Mouse (Mus musculus) lung, embryonic 14.5 days (tissue): ENCODE data around the gene Grap2. TPM values are rescaled to one million over a fixed set of nuclear protein-coding genes. Genes with fewer than 3 reads are reported as not detected.

Source experiments
- ATAC-seq: fragments of 200-750 bp; cut with Nextera tagmentation; 2 replicates; pipeline ENCODE4 v1.8.0; 2017; ENCODE audit warnings: mild to moderate bottlenecking, moderate TSS enrichment, moderate library complexity; ENCODE audit not compliant: insufficient read depth
- DNase-seq: peaks from one replicate; pipeline ENCODE4 v3.0.0-alpha.2; 2015
- H3K27ac ChIP-seq: fragments of 300-500 bp; sonication (generic); 2 replicates; pipeline ENCODE4 v1.5.1; 2014; ENCODE audit warnings: low read depth, mild to moderate bottlenecking, moderate library complexity
- H3K27me3 ChIP-seq: fragments of 300-500 bp; sonication (generic); 2 replicates; pipeline ENCODE4 v1.6.1; 2014; ENCODE audit warnings: low read length, control low read depth; ENCODE audit not compliant: insufficient read depth
- H3K36me3 ChIP-seq: fragments of 300-500 bp; sonication (generic); 2 replicates; pipeline ENCODE4 v1.6.1; 2014; ENCODE audit warnings: control low read depth; ENCODE audit not compliant: insufficient read depth
- H3K4me1 ChIP-seq: fragments of 300-500 bp; sonication (generic); 2 replicates; pipeline ENCODE4 v1.6.1; 2014; ENCODE audit warnings: antibody characterized with exemption, control low read depth; ENCODE audit not compliant: insufficient read depth
- H3K4me2 ChIP-seq: fragments of 300-500 bp; sonication (generic); 2 replicates; pipeline ENCODE4 v1.6.1; 2014; ENCODE audit warnings: mild to moderate bottlenecking
- H3K4me3 ChIP-seq: fragments of 300-500 bp; sonication (generic); 2 replicates; pipeline ENCODE4 v1.5.1; 2014; ENCODE audit warnings: low read depth, low read length
- H3K9ac ChIP-seq: fragments of 300-500 bp; sonication (generic); 2 replicates; pipeline ENCODE4 v1.6.1; 2014
- H3K9me3 ChIP-seq: fragments of 300-500 bp; sonication (generic); 2 replicates; pipeline ENCODE4 v1.6.1; 2016; ENCODE audit warnings: low read depth, low read length, control low read depth
- CTCF ChIP-seq: IDR thresholded peaks from 2 replicates; pipeline ENCODE4 v1.5.1; 2016; ENCODE audit warnings: antibody characterized with exemption, low read depth
- WGBS: fragments of 180-500 bp; shearing (Covaris S2); extraction: QIAGEN DNeasy Blood & Tissue Kit; methylation state at CpG from one replicate; pipeline ENCODE4 v1.1.7; 2014; 5-methylcytosine and 5-hydroxymethylcytosine counted together
- polyA plus RNA-seq: library from polyadenylated mRNA; unstranded; fragments of >200 nt; fragmentation: Nextera tagmentation; extraction: Ambion mirVana; gene quantifications from 2 replicates; pipeline ENCODE4 v1.2.1, GENCODE M21; 2014

Gene Grap2
- polyA plus RNA-seq: 1.3 and 1.8 TPM in 2 replicates

DNA sequence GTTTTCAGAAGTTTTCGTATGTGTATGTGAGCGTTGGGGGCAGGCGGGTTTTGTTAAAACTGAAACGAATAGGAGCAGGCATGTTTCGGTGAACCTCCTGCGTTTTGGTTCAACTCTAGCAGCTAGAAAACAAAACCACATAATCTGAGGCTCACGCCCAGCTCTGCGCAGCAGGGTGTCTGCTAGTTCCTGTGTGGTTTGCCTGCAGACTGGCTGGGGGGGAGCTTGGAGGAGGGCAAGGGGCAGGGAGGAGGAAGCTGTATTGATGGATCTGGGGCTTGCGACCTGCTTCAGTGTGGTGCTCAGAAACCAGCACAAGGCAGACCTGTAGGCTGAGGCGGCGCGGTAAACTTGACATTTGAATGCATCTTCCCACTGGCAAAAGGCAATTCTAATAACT lies at the start of gene Grap2:
Gene Grap2 (plus strand): TSS at position 304 of the 400 bp plus-strand sequence.
- H3K4me3 ChIP-seq: no peak within 1 kb of the TSS
- 52% methylated on average over 12 of the region's 12 CpGs for WGBS
- H3K27ac ChIP-seq: no peak within 1 kb of the TSS
- DNase-seq: no peak
- no peaks in the 10 kb centered on the region for H3K4me1 ChIP-seq
- no peak for TF ChIP-seq CTCF
- no peaks in the 10 kb centered on the region for H3K9me3 ChIP-seq
- 0 out of 2 replicates have a peak, but pooled peaks cover 5% of the 10 kb centered on the region for H3K27me3 ChIP-seq
- H3K9ac ChIP-seq: no peak within 1 kb of the TSS
- no peak within 1 kb of the TSS for H3K4me2 ChIP-seq
- no peaks in the 10 kb centered on the region for H3K36me3 ChIP-seq
- no peak for ATAC-seq

DNA sequence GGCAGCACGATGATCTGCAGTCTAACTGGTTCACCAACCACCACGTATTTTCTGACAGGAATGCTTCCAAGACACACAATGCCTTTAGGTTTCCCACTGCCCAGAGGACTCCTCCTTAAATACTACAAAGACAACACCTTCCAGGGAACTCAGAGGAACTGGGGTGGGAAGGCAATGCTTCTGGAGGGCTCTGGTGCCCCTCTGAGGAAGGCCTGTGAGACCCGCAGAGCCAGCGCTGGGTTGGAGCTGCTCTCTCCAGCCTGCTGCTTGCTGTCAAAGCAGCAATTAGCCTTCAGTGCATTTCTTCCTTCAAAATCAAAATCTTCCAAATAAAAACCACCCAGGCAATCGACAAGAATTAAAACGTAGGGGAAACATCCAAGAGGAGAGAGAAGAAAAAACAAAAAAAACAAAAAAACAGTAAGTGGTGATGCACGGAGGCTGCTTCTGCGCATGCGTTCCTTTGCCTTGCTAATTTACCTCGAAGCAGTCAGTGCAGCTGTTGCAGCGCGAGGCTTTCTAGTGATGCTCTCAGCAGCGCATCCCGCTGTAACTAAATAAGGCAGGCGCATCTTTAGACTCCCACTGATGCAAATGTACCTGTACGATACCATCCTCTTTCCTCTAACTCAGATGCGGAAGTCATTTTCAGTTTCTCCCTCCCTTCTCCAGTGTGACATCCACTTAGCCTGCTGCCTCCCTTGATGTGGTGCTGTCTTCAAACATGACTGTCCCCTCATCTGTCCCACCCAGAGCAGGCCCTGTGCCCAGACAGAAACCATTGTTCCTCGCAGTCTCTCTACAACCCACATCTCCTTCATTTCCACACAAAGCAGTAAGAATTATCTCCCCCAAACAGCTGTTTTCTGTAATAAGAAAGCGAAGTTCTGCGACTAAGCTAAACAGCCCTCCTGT lies 42.2 kb upstream of the Grap2 start:
- ATAC-seq (no peak), DNase-seq (no peak)
- 45% methylated on average over 20 of the region's 20 CpGs for WGBS
- no peak overlapping the region for H3K27ac ChIP-seq
- no peaks in the 10 kb centered on the region for H3K27me3 ChIP-seq
- no peaks in the 10 kb centered on the region for H3K4me1 ChIP-seq
- no peak for TF ChIP-seq CTCF
- no peak overlapping the region for H3K4me3 ChIP-seq
- no peaks in the 10 kb centered on the region for H3K36me3 ChIP-seq
- H3K9me3 ChIP-seq: no peaks in the 10 kb centered on the region
- no peak overlapping the region for H3K9ac ChIP-seq
- H3K4me2 ChIP-seq: no peak overlapping the region

DNA sequence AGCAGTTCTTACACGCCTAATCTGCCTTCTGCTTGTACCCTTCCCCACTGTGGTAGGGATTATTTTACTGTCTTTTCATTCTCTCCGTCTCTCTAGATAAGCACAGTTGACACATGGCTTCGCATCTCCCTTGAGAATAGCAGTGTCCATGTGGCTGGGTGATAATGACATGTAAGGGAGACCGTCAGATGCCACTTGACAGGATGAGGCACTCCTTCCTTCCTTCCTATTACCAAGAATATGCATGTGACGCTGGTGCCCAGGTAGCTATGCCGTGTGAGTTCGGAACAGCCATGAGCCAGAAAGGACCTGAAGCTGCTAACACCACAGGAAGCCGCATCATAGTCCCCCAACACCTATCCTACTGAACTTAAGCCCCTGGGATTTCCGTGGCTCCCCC lies 41.4 kb upstream of the Grap2 start:
- H3K36me3 ChIP-seq: no peaks in the 10 kb centered on the region
- H3K27me3 ChIP-seq: no peaks in the 10 kb centered on the region
- H3K27ac ChIP-seq: no peak overlapping the region
- H3K4me1 ChIP-seq: no peaks in the 10 kb centered on the region
- H3K4me2 ChIP-seq: no peak overlapping the region
- no peak overlapping the region for H3K4me3 ChIP-seq
- H3K9me3 ChIP-seq: no peaks in the 10 kb centered on the region
- 71% methylated on average over 9 of the region's 9 CpGs for WGBS
- DNase-seq (no peak), ATAC-seq (no peak)
- no peak overlapping the region for H3K9ac ChIP-seq
- TF ChIP-seq CTCF: no peak

DNA sequence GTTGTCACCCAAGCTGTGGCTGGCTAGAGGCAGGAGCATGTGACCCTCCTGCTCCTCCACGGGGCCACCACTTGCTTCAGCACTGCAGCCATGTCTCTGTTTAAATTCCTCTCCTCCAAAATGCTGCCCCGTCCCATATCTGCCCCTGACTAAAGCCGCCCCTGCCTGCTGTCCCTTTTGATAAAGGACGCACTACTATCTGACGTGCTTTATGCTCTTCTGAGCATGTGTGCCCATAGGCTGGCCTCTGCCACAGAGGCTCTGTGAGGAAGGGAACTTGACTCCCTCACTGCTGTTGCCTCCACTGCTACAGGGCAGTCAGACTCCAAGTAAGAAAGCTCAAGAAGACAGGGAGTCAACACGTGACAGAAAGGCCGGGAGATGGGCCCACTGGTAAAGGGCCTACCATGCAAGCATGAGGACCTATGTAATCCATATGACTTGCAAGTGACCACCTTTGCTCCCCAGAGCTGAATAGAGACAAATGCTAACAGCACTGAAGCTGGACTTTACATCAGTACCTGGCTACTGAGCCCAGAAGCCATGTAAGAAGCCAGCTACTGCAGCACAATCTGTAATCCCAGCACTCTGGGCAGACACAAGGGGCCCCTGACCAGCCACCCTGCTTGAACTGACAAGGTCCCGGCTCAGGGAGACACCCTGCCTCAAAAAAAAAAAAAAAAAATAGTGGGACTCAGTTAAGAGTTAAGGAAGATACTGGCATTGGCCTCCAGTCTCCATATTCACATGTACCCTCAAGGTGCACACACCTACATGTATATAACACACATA lies 39.9 kb upstream of the Grap2 start:
- no peaks in the 10 kb centered on the region for H3K27me3 ChIP-seq
- H3K36me3 ChIP-seq: no peaks in the 10 kb centered on the region
- DNase-seq (no peak), ATAC-seq (no peak; the same call in 1 of the 2 replicates)
- no peak for TF ChIP-seq CTCF
- no peak overlapping the region for H3K27ac ChIP-seq
- no peaks in the 10 kb centered on the region for H3K9me3 ChIP-seq
- no peak overlapping the region for H3K9ac ChIP-seq
- H3K4me2 ChIP-seq: no peak overlapping the region
- no peaks in the 10 kb centered on the region for H3K4me1 ChIP-seq
- 72% methylated on average over 8 of the region's 8 CpGs for WGBS
- no peak overlapping the region for H3K4me3 ChIP-seq

DNA sequence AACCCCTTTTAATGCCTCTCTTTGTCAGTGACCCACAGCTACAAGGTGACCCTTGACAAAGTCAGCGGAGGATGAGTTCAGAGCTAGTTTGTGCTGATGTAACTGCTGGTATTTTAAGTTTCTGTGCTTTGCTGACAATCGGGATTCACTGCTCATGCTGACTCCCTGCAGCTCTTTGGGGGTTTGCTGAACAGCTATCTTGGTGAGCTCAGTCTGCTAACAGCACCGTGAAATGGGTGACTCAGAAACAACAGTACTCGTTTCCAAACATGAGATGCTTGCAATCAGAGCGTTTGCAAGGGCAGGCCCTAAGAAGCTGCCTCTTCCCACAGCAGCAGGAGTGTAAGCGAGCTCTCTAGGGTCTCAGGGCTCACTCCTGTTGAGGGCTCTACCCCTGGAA lies 39.1 kb upstream of the Grap2 start:
- TF ChIP-seq CTCF: no peak
- DNase-seq (no peak), ATAC-seq (no peak)
- 53% methylated on average over 6 of the region's 6 CpGs for WGBS
- Histone ChIP-seq H3K4me2 (no peak overlapping the region), H3K27me3 (no peaks in the 10 kb centered on the region), H3K27ac (no peak overlapping the region), H3K4me1 (no peaks in the 10 kb centered on the region), H3K4me3 (no peak overlapping the region), H3K9ac (no peak overlapping the region), H3K36me3 (no peaks in the 10 kb centered on the region), H3K9me3 (no peaks in the 10 kb centered on the region)

DNA sequence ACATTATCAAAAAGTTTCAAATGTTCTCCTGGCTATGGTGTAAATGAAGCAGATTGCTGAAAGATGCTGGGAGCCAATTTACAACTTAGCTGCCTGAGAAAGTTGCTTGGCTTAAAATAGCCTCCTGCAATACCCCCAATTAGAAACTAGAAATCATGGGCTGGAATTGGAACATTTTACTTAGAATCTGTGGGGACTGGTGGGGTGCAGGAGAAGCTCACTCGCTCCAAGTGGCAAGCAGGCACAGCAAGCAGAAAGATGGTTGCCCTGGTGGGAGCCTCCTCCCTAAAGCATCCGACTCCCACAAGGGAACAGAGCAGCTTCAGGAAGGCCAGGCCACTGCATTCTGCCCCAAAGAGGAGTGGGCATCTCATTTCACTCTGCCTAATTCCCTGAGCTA lies 36.3 kb upstream of the Grap2 start:
- no peak overlapping the region for H3K9ac ChIP-seq
- no peak overlapping the region for H3K4me3 ChIP-seq
- no peak overlapping the region for H3K27ac ChIP-seq
- H3K36me3 ChIP-seq: no peaks in the 10 kb centered on the region
- TF ChIP-seq CTCF: no peak
- 83% methylated on average over 2 of the region's 2 CpGs for WGBS
- DNase-seq: no peak
- no peaks in the 10 kb centered on the region for H3K9me3 ChIP-seq
- H3K4me1 ChIP-seq: no peaks in the 10 kb centered on the region
- H3K27me3 ChIP-seq: no peaks in the 10 kb centered on the region
- no peak for ATAC-seq
- H3K4me2 ChIP-seq: no peak overlapping the region

DNA sequence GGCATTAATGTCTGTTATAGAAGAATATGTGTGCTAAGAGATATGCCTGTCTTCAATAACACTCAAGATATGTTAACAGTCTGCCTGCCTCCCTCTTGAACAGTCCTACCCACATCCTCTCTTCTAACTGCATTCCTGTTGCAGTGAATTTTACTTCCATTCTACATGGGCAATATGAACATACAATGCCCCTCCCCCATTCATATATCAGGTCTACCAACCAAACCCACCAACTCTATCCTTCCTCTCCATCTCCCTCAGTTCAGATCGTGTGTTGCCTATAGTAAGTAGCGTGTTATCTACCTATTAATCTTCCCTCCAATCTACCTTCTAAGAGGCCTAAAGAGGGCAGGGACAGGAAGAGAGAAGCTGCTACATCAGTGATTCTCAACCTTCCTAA lies 34.3 kb upstream of the Grap2 start:
- Histone ChIP-seq H3K9me3 (no peaks in the 10 kb centered on the region), H3K4me1 (no peaks in the 10 kb centered on the region), H3K36me3 (no peaks in the 10 kb centered on the region), H3K4me3 (no peak overlapping the region), H3K27ac (no peak overlapping the region), H3K4me2 (no peak overlapping the region), H3K27me3 (no peaks in the 10 kb centered on the region), H3K9ac (no peak overlapping the region)
- TF ChIP-seq CTCF: no peak
- DNase-seq (no peak), ATAC-seq (no peak)
- 79% methylated on average over 2 of the region's 2 CpGs for WGBS
